Mouse (Mus musculus): ENCODE data around the gene Bach2. TPM values are rescaled to one million over a fixed set of nuclear protein-coding genes. Genes with fewer than 3 reads are reported as not detected.

Bach2 gene
- total RNA-seq, 2 experiments from 2014 or later: 13.7 to 14.0 TPM

GRCm38 (mm10) chr4:32394850-32395249 is 156.2 kb downstream of the Bach2 start:
- DNase-seq: no peak

- no peak for DNase-seq
These were observed 162.9 kb downstream of the Bach2 start for GRCm38 (mm10) chr4:32401459-32401858.

- no peak for DNase-seq
These were observed 164.9 kb downstream of the Bach2 start for GRCm38 (mm10) chr4:32403506-32403905.

- no peak for DNase-seq
These were observed 166.7 kb downstream of the Bach2 start for GRCm38 (mm10) chr4:32405149-32405882.

- no peak for DNase-seq
These were observed 167.4 kb downstream of the Bach2 start for GRCm38 (mm10) chr4:32405985-32406384.

GRCm38 (mm10) chr4:32408535-32408934 is 169.9 kb downstream of the Bach2 start:
- no peak for DNase-seq

- no peak for DNase-seq
These were observed 170.7 kb downstream of the Bach2 start for GRCm38 (mm10) chr4:32409116-32409880.

GRCm38 (mm10) chr4:32413063-32413462 is 174.5 kb downstream of the Bach2 start:
- no peak for DNase-seq

- no peak for DNase-seq
These were observed 174.9 kb downstream of the Bach2 start for GRCm38 (mm10) chr4:32413505-32413904.

- DNase-seq: peak in 1 of 2 experiments; percentile 24
These were observed 176.4 kb downstream of the Bach2 start for GRCm38 (mm10) chr4:32414959-32415358.

GRCm38 (mm10) chr4:32417939-32418338 is 179.3 kb downstream of the Bach2 start:
- no peak for DNase-seq

GRCm38 (mm10) chr4:32421570-32421969 is 183.0 kb downstream of the Bach2 start:
- DNase-seq: no peak

- DNase-seq: no peak
These were observed 183.8 kb downstream of the Bach2 start for GRCm38 (mm10) chr4:32422427-32422826.

- no peak for DNase-seq
These were observed 185.1 kb downstream of the Bach2 start for GRCm38 (mm10) chr4:32423667-32424066.

GRCm38 (mm10) chr4:32424434-32424833 is 185.8 kb downstream of the Bach2 start:
- no peak for DNase-seq

GRCm38 (mm10) chr4:32425060-32425459 is 186.5 kb downstream of the Bach2 start:
- no peak for DNase-seq

GRCm38 (mm10) chr4:32425641-32426040 is 187.0 kb downstream of the Bach2 start:
- no peak for DNase-seq

GRCm38 (mm10) chr4:32426779-32427577 is 188.4 kb downstream of the Bach2 start:
- no peak for DNase-seq

GRCm38 (mm10) chr4:32428738-32429137 is 190.1 kb downstream of the Bach2 start:
- no peak for DNase-seq

GRCm38 (mm10) chr4:32430136-32430535 is 191.5 kb downstream of the Bach2 start:
- peak in 1 of 2 experiments; percentile 31 for DNase-seq

- peak; percentile 28 to 30 for DNase-seq
These were observed 192.4 kb downstream of the Bach2 start for GRCm38 (mm10) chr4:32430981-32431380.

- DNase-seq: no peak
These were observed 193.7 kb downstream of the Bach2 start for GRCm38 (mm10) chr4:32432271-32432781.

- no peak for DNase-seq
These were observed 194.3 kb downstream of the Bach2 start for GRCm38 (mm10) chr4:32432945-32433344.
